ENCODE assay signal across 21 mouse cellular contexts in genomic region chr5:63735521-63735920, GRCm38 (mm10).
DNase-seq lines count a peak whose midpoint lies in the region; ATAC-seq and TF ChIP-seq lines count a peak whose summit lies in the region.
"Had no signal": no experiment of that assay in that cellular context is flagged by ENCODE, and none has a peak within 500 bp of the region (broad histone marks: within the 10 kb centered on the region; RNA-seq: fewer than 3 reads in every experiment).

No protein-coding gene starts in this region.

- no peak overlapping the region for H3K4me3 ChIP-seq in hindbrain, embryonic 16.5 days (ENCODE audit: low read length)
- no peak overlapping the region for H3K4me3 ChIP-seq in hindbrain, embryonic 11.5 days (ENCODE audit: low read depth, low read length)
- no peak overlapping the region for H3K4me3 ChIP-seq in kidney, embryonic 15.5 days (replicated peaks)
- no peak overlapping the region for H3K4me3 ChIP-seq in midbrain, postnatal 0 days (ENCODE audit: low read depth, low read length)
- H3K4me3 ChIP-seq in midbrain, embryonic 10.5 days: no peak overlapping the region
- H3K4me3 ChIP-seq: embryonic facial prominence, embryonic 13.5 days; forebrain, embryonic 10.5 days; forebrain, embryonic 13.5 days had no signal

- TF ChIP-seq CTCF in midbrain, postnatal 0 days (IDR thresholded peaks at IDR 0.05): no peak

- H3K4me1 ChIP-seq in hindbrain, embryonic 16.5 days (ENCODE audit: control insufficient read depth, insufficient read depth, low read depth, low read length): no peaks in the 10 kb centered on the region
- no peaks in the 10 kb centered on the region for H3K4me1 ChIP-seq in hindbrain, embryonic 11.5 days (replicated peaks; ENCODE audit: control insufficient read depth, insufficient read depth, low read length)
- 0 out of 2 replicates have a peak, but pooled peaks cover 4% of the 10 kb centered on the region for H3K4me1 ChIP-seq in kidney, embryonic 15.5 days
- H3K4me1 ChIP-seq in midbrain, postnatal 0 days (ENCODE audit: insufficient read depth, low read length): no peaks in the 10 kb centered on the region
- H3K4me1 ChIP-seq in midbrain, embryonic 10.5 days: no peaks in the 10 kb centered on the region
- H3K4me1 ChIP-seq: embryonic facial prominence, embryonic 13.5 days; forebrain, embryonic 10.5 days; forebrain, embryonic 13.5 days had no signal

- no peak overlapping the region for H3K27ac ChIP-seq in hindbrain, embryonic 16.5 days (ENCODE audit: low read depth, low read length)
- H3K27ac ChIP-seq in hindbrain, embryonic 11.5 days (ENCODE audit: low read depth, low read length): no peak overlapping the region
- H3K27ac ChIP-seq in kidney, embryonic 15.5 days: no peak overlapping the region
- H3K27ac ChIP-seq in midbrain, postnatal 0 days (ENCODE audit: low read depth, low read length): no peak overlapping the region
- no peak overlapping the region for H3K27ac ChIP-seq in midbrain, embryonic 10.5 days (replicated peaks)
- H3K27ac ChIP-seq: embryonic facial prominence, embryonic 13.5 days; forebrain, embryonic 10.5 days; forebrain, embryonic 13.5 days had no signal

- H3K9me3 ChIP-seq in hindbrain, embryonic 16.5 days (ENCODE audit: control insufficient read depth, low read length): no peaks in the 10 kb centered on the region
- H3K9me3 ChIP-seq in hindbrain, embryonic 11.5 days (ENCODE audit: control insufficient read depth, low read length): no peaks in the 10 kb centered on the region
- H3K9me3 ChIP-seq in kidney, embryonic 15.5 days (replicated peaks): no peaks in the 10 kb centered on the region
- no peaks in the 10 kb centered on the region for H3K9me3 ChIP-seq in midbrain, postnatal 0 days (ENCODE audit: low read length)
- no peaks in the 10 kb centered on the region for H3K9me3 ChIP-seq in midbrain, embryonic 10.5 days (replicated peaks)
- H3K9me3 ChIP-seq: embryonic facial prominence, embryonic 13.5 days; forebrain, embryonic 10.5 days; forebrain, embryonic 13.5 days had no signal

- intact Hi-C loops in gastrocnemius, postnatal 14 days (cut with DNase I; ENCODE audit: low total_unique reads): no loop called here

- ATAC-seq in hindbrain, embryonic 16.5 days: peak; percentile 61; the same call in 1 of the 2 replicates
- no peak for ATAC-seq in hindbrain, embryonic 11.5 days (ENCODE audit: low FRiP score)
- peak; percentile 73 for ATAC-seq in kidney, embryonic 15.5 days (replicated peaks; ENCODE audit: low FRiP score)
- no peak for ATAC-seq in midbrain, postnatal 0 days (ENCODE audit: low FRiP score)
- ATAC-seq: CD4-positive, CD25-positive, alpha-beta regulatory T cell, adult 4 months; forebrain, embryonic 13.5 days; forebrain, embryonic 16.5 days had no signal

- no peak overlapping the region for H3K4me2 ChIP-seq in hindbrain, embryonic 16.5 days (ENCODE audit: low read length)
- H3K4me2 ChIP-seq in hindbrain, embryonic 11.5 days (replicated peaks; ENCODE audit: low read depth, low read length): no peak overlapping the region
- no peak overlapping the region for H3K4me2 ChIP-seq in kidney, embryonic 15.5 days
- H3K4me2 ChIP-seq in midbrain, postnatal 0 days (ENCODE audit: low read depth, low read length, poor library complexity, severe bottlenecking): no peak overlapping the region
- H3K4me2 ChIP-seq: embryonic facial prominence, embryonic 13.5 days; forebrain, embryonic 13.5 days; heart, embryonic 11.5 days had no signal

- H3K36me3 ChIP-seq in hindbrain, embryonic 16.5 days (ENCODE audit: control insufficient read depth, insufficient read depth, low read length): no peaks in the 10 kb centered on the region
- H3K36me3 ChIP-seq in hindbrain, embryonic 11.5 days (ENCODE audit: control insufficient read depth, insufficient read depth, low read length): no peaks in the 10 kb centered on the region
- no peaks in the 10 kb centered on the region for H3K36me3 ChIP-seq in kidney, embryonic 15.5 days
- H3K36me3 ChIP-seq in midbrain, postnatal 0 days (ENCODE audit: insufficient read depth, low read length): no peaks in the 10 kb centered on the region
- H3K36me3 ChIP-seq in midbrain, embryonic 10.5 days: no peaks in the 10 kb centered on the region
- H3K36me3 ChIP-seq: embryonic facial prominence, embryonic 13.5 days; forebrain, embryonic 10.5 days had no signal

- H3K27me3 ChIP-seq in hindbrain, embryonic 16.5 days (replicated peaks; ENCODE audit: control insufficient read depth, insufficient read depth, low read length): no peaks in the 10 kb centered on the region
- no peaks in the 10 kb centered on the region for H3K27me3 ChIP-seq in hindbrain, embryonic 11.5 days (ENCODE audit: control insufficient read depth, insufficient read depth, low read length)
- no peaks in the 10 kb centered on the region for H3K27me3 ChIP-seq in kidney, embryonic 15.5 days
- H3K27me3 ChIP-seq in midbrain, postnatal 0 days (ENCODE audit: insufficient read depth, low read length): no peaks in the 10 kb centered on the region
- no peaks in the 10 kb centered on the region for H3K27me3 ChIP-seq in midbrain, embryonic 10.5 days (ENCODE audit: low read depth, poor library complexity, severe bottlenecking)
- H3K27me3 ChIP-seq: embryonic facial prominence, embryonic 13.5 days; forebrain, embryonic 13.5 days had no signal

- DNase-seq in hindbrain, embryonic 11.5 days (ENCODE audit: low spot score): no peak
- DNase-seq in kidney, postnatal 4 days: no peak
- DNase-seq in midbrain, postnatal 0 days (ENCODE audit: low spot score): peak; percentile 29
- no peak for DNase-seq in midbrain, embryonic 10.5 days (ENCODE audit: low spot score)
- peak; percentile 60 for DNase-seq in retina, postnatal 1 day
- no peak for DNase-seq in gastrocnemius, postnatal 14 days
- DNase-seq: adrenal gland, adult 8-10 months; adrenal gland, postnatal 25 days; cerebellum, adult 11 months; cerebellum, adult 2 months; cerebellum, adult 9-11 months; cerebellum, postnatal 25 days; gastrocnemius, postnatal 10 days had no signal

- no peak overlapping the region for H3K9ac ChIP-seq in hindbrain, embryonic 16.5 days (ENCODE audit: low read depth, low read length)
- H3K9ac ChIP-seq in hindbrain, embryonic 11.5 days (ENCODE audit: low read depth, low read length): no peak overlapping the region
- H3K9ac ChIP-seq in kidney, embryonic 15.5 days: no peak overlapping the region
- no peak overlapping the region for H3K9ac ChIP-seq in midbrain, postnatal 0 days (replicated peaks; ENCODE audit: low read length, poor library complexity, severe bottlenecking)
- H3K9ac ChIP-seq: embryonic facial prominence, embryonic 13.5 days; forebrain, embryonic 13.5 days had no signal

- WGBS in hindbrain, embryonic 16.5 days: 72% methylated on average over 7 of the region's 7 CpGs
- WGBS in hindbrain, embryonic 11.5 days: 75% methylated on average over 7 of the region's 7 CpGs
- WGBS in kidney, embryonic 15.5 days: 39% methylated on average over 7 of the region's 7 CpGs
- WGBS in midbrain, postnatal 0 days: 80% methylated on average over 7 of the region's 7 CpGs
- WGBS in midbrain, embryonic 10.5 days: 85% methylated on average over 7 of the region's 7 CpGs

Comparison
In these comparisons a context has a peak if more than half of its experiments do, and no peak if none do; other contexts are left out.
1. ATAC-seq: peak in hindbrain, embryonic 16.5 days (single experiment) and kidney, embryonic 15.5 days (single experiment); none in hindbrain, embryonic 11.5 days (single experiment) and midbrain, postnatal 0 days (single experiment).
2. DNase-seq: peak in midbrain, postnatal 0 days (single experiment) and retina, postnatal 1 day (single experiment); none in hindbrain, embryonic 11.5 days (single experiment), kidney, postnatal 4 days (0 of 2), midbrain, embryonic 10.5 days (single experiment) and gastrocnemius, postnatal 14 days (single experiment).